Mouse (Mus musculus): Measurements from ENCODE around the gene Nfe2l1. TPM values are rescaled to one million over a fixed set of nuclear protein-coding genes. Genes with fewer than 3 reads are reported as not detected.
A peak's percentile ranks its signal among the peaks of the same experiment; 100 is the strongest.

The Nfe2l1 gene
- total and polyA plus RNA-seq, 2 experiments from 2014 or later: 83.5 to 98.8 TPM

GRCm38 (mm10) chr11:96863206-96863995, 33.6 kb upstream of the Nfe2l1 start:
- ATAC-seq (ENCODE audit: insufficient read depth, low read depth) (0 out of 2 replicates have a peak, but pooled peaks have one; percentile 22), DNase-seq (ENCODE audit: low spot score) (peak; percentile 54)
- no peak for TF ChIP-seq EP300 (IDR thresholded peaks at IDR 0.05; ENCODE audit: low read depth)
- no peak for TF ChIP-seq CTCF (IDR thresholded peaks at IDR 0.05; ENCODE audit: low read depth)
- Histone ChIP-seq H3K36me3 (replicated peaks; ENCODE audit: control insufficient read depth, insufficient read depth, low read length) (no peaks in the 10 kb centered on the region), H3K9me3 (replicated peaks; ENCODE audit: control insufficient read depth, low read length) (no peaks in the 10 kb centered on the region), H3K27ac (ENCODE audit: low read depth) (no peak overlapping the region), H3K9ac (replicated peaks; ENCODE audit: low read depth, low read length) (no peak overlapping the region), H3K4me2 (ENCODE audit: low read depth, low read length) (peak overlapping the region; percentile 19; the same call in 1 of the 2 replicates), H3K4me3 (ENCODE audit: low read depth, low read length) (no peak overlapping the region), H3K27me3 (ENCODE audit: control insufficient read depth, insufficient read depth, low read length) (no peaks in the 10 kb centered on the region), H3K4me1 (ENCODE audit: control insufficient read depth, insufficient read depth) (no peaks in the 10 kb centered on the region)
- 24% methylated on average over 26 of the region's 26 CpGs for WGBS

GRCm38 (mm10) chr11:96862534-96862933, 32.8 kb upstream of the Nfe2l1 start:
- H3K4me1 ChIP-seq (ENCODE audit: control insufficient read depth, insufficient read depth): no peaks in the 10 kb centered on the region
- H3K4me2 ChIP-seq (ENCODE audit: low read depth, low read length): no peak overlapping the region; the same call in 1 of the 2 replicates
- WGBS: 80% methylated on average over 12 of the region's 12 CpGs
- 0 out of 2 replicates have a peak, but pooled peaks cover 5% of the 10 kb centered on the region for H3K36me3 ChIP-seq (replicated peaks; ENCODE audit: control insufficient read depth, insufficient read depth, low read length)
- H3K9ac ChIP-seq (replicated peaks; ENCODE audit: low read depth, low read length): no peak overlapping the region
- H3K27me3 ChIP-seq (ENCODE audit: control insufficient read depth, insufficient read depth, low read length): no peaks in the 10 kb centered on the region
- H3K4me3 ChIP-seq (ENCODE audit: low read depth, low read length): no peak overlapping the region
- no peak for DNase-seq (ENCODE audit: low spot score)
- no peak for ATAC-seq (ENCODE audit: insufficient read depth, low read depth)
- H3K9me3 ChIP-seq (replicated peaks; ENCODE audit: control insufficient read depth, low read length): no peaks in the 10 kb centered on the region
- TF ChIP-seq CTCF (IDR thresholded peaks at IDR 0.05; ENCODE audit: low read depth) (no peak), EP300 (IDR thresholded peaks at IDR 0.05; ENCODE audit: low read depth) (no peak)
- no peak overlapping the region for H3K27ac ChIP-seq (ENCODE audit: low read depth)

- ATAC-seq (ENCODE audit: insufficient read depth, low read depth): peak; percentile 90
- under 1% methylated on average over 31 of the region's 31 CpGs for WGBS
Observed at GRCm38 (mm10) chr11:96861878-96862289, 32.1 kb upstream of the Nfe2l1 start.

GRCm38 (mm10) chr11:96861446-96861845, 31.7 kb upstream of the Nfe2l1 start:
- WGBS: 1% methylated on average over 20 of the region's 20 CpGs

More at GRCm38 (mm10) chr11:96861878-96862289, 32.1 kb upstream of the Nfe2l1 start:
- TF ChIP-seq CTCF (IDR thresholded peaks at IDR 0.05; ENCODE audit: low read depth) (peak; percentile 97), EP300 (IDR thresholded peaks at IDR 0.05; ENCODE audit: low read depth) (no peak)
- no peaks in the 10 kb centered on the region for H3K9me3 ChIP-seq (replicated peaks; ENCODE audit: control insufficient read depth, low read length)
- 0 out of 2 replicates have a peak, but pooled peaks cover 5% of the 10 kb centered on the region for H3K36me3 ChIP-seq (replicated peaks; ENCODE audit: control insufficient read depth, insufficient read depth, low read length)
- no peak overlapping the region for H3K9ac ChIP-seq (replicated peaks; ENCODE audit: low read depth, low read length)
- H3K4me2 ChIP-seq (ENCODE audit: low read depth, low read length): peak overlapping the region; percentile 64
- peak overlapping the region; percentile 41 for H3K4me3 ChIP-seq (ENCODE audit: low read depth, low read length)
- H3K4me1 ChIP-seq (ENCODE audit: control insufficient read depth, insufficient read depth): no peaks in the 10 kb centered on the region
- no peaks in the 10 kb centered on the region for H3K27me3 ChIP-seq (ENCODE audit: control insufficient read depth, insufficient read depth, low read length)
- DNase-seq (ENCODE audit: low spot score): peak; percentile 88
- peak overlapping the region; percentile 74 for H3K27ac ChIP-seq (ENCODE audit: low read depth)

GRCm38 (mm10) chr11:96860564-96860963, 30.8 kb upstream of the Nfe2l1 start:
- ATAC-seq (ENCODE audit: insufficient read depth, low read depth) (peak; percentile 60), DNase-seq (ENCODE audit: low spot score) (peak; percentile 78)
- Histone ChIP-seq H3K4me2 (ENCODE audit: low read depth, low read length) (no peak overlapping the region), H3K4me3 (ENCODE audit: low read depth, low read length) (no peak overlapping the region), H3K9ac (replicated peaks; ENCODE audit: low read depth, low read length) (no peak overlapping the region), H3K36me3 (replicated peaks; ENCODE audit: control insufficient read depth, insufficient read depth, low read length) (0 out of 2 replicates have a peak, but pooled peaks cover 5% of the 10 kb centered on the region), H3K4me1 (ENCODE audit: control insufficient read depth, insufficient read depth) (no peaks in the 10 kb centered on the region), H3K27ac (ENCODE audit: low read depth) (peak overlapping the region; percentile 74), H3K27me3 (ENCODE audit: control insufficient read depth, insufficient read depth, low read length) (no peaks in the 10 kb centered on the region), H3K9me3 (replicated peaks; ENCODE audit: control insufficient read depth, low read length) (no peaks in the 10 kb centered on the region)
- TF ChIP-seq EP300 (IDR thresholded peaks at IDR 0.05; ENCODE audit: low read depth): no peak
- peak; percentile 93 for TF ChIP-seq CTCF (IDR thresholded peaks at IDR 0.05; ENCODE audit: low read depth)
- 10% methylated on average over 8 of the region's 8 CpGs for WGBS

More at GRCm38 (mm10) chr11:96861446-96861845, 31.7 kb upstream of the Nfe2l1 start:
- H3K9ac ChIP-seq (replicated peaks; ENCODE audit: low read depth, low read length): no peak overlapping the region
- H3K4me3 ChIP-seq (ENCODE audit: low read depth, low read length): peak overlapping the region; percentile 41
- H3K27ac ChIP-seq (ENCODE audit: low read depth): peak overlapping the region; percentile 74
- DNase-seq (ENCODE audit: low spot score) (peak; percentile 68), ATAC-seq (ENCODE audit: insufficient read depth, low read depth) (peak; percentile 40)
- no peaks in the 10 kb centered on the region for H3K4me1 ChIP-seq (ENCODE audit: control insufficient read depth, insufficient read depth)
- H3K9me3 ChIP-seq (replicated peaks; ENCODE audit: control insufficient read depth, low read length): no peaks in the 10 kb centered on the region
- no peaks in the 10 kb centered on the region for H3K27me3 ChIP-seq (ENCODE audit: control insufficient read depth, insufficient read depth, low read length)
- H3K36me3 ChIP-seq (replicated peaks; ENCODE audit: control insufficient read depth, insufficient read depth, low read length): 0 out of 2 replicates have a peak, but pooled peaks cover 5% of the 10 kb centered on the region
- peak overlapping the region; percentile 64 for H3K4me2 ChIP-seq (ENCODE audit: low read depth, low read length)
- no peak for TF ChIP-seq CTCF (IDR thresholded peaks at IDR 0.05; ENCODE audit: low read depth)
- TF ChIP-seq EP300 (IDR thresholded peaks at IDR 0.05; ENCODE audit: low read depth): peak; percentile 52; the same call in 1 of the 2 replicates

Data from heart, postnatal 0 days (tissue).